Mouse (Mus musculus): ENCODE measurements at regions not wholly inside any gene's neighbourhood (a gene's known extent, or its start where the extent isn't known, plus 50 kb on each side); places are given as distances from the start of the nearest gene placed in this dataset.
"Not testable (repeated sequence)": the region's sequence is repeated elsewhere in the genome, so short reads cannot be mapped to it uniquely, and the experiment has no call there.

DNA sequence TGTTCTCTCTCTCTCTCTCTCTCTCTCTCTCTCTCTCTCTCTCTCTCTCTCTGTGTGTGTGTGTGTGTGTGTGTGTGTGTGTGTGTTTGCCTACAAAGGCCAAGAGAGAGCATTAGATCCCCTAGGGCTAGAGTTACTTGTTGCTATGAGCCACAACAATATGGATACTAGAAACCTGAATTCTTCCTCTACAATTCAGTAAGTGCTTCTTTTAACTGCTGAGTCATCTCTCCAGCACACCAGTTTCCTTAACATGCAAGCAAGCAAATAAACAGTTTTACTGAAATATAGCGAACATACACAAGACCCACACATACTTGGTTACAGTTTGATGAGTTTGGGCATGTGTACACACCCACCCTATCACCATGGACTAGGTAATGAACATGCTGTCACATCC is 486.1 kb upstream of the Gulo start:
- Histone ChIP-seq H3K4me1 (ENCODE audit: control insufficient read depth, insufficient read depth, low read length) (peaks cover 16% of the 10 kb centered on the region), H3K4me3 (ENCODE audit: insufficient read depth, low read length) (no peak overlapping the region), H3K27ac (ENCODE audit: insufficient read depth, low read depth, low read length) (no peak overlapping the region)
- no peak for TF ChIP-seq CTCF (IDR thresholded peaks at IDR 0.05; ENCODE audit: low read depth, low read length)
- no peak for TF ChIP-seq POLR2A (IDR thresholded peaks at IDR 0.05; ENCODE audit: borderline replicate concordance, low read depth, low read length)

DNA sequence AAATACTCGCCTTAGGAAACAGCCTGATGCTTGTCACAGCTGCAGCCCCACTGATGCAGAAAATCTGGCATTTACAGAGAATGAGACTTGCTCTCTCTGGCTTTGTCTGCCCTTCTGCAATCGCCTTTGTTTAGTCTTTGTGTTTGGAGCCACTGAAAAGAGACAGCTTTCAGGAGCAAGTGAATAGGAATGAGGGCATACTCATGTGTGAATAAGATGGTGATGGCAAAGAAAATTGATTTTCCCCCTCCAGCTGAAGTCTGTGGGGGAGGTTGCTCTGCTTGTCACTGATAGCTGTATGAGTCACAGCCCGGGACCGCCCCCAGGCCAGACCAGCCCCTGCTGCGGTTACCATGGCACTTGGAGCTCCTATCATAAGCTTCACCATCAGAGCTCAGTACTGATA is 485.5 kb upstream of the Gulo start:
- H3K4me3 ChIP-seq (ENCODE audit: insufficient read depth, low read length): no peak overlapping the region
- H3K27ac ChIP-seq (ENCODE audit: insufficient read depth, low read depth, low read length): no peak overlapping the region
- TF ChIP-seq POLR2A (IDR thresholded peaks at IDR 0.05; ENCODE audit: borderline replicate concordance, low read depth, low read length) (no peak), CTCF (IDR thresholded peaks at IDR 0.05; ENCODE audit: low read depth, low read length) (no peak)
- peaks cover 16% of the 10 kb centered on the region for H3K4me1 ChIP-seq (ENCODE audit: control insufficient read depth, insufficient read depth, low read length)

DNA sequence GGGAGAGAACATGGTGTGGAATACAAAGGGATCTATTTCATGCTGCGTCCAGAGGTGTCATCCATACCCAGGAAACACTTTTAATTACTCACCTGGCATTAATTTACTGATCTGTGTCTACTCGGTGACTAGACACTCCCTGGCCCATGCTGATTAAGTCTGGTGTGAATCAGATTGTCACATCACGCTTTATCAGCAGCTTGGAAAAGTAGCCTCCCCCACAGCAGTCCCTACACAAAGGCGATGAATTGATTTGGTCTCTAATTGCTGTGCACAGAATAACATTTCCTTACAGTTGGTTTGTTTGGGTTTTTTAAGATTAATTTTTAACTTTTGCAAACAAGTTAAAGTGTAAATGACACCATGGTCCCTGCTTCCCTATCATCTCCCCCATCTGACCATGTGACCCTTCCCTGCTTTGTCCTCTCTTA is 484.7 kb upstream of the Gulo start:
- Histone ChIP-seq H3K4me1 (ENCODE audit: control insufficient read depth, insufficient read depth, low read length) (peaks cover 16% of the 10 kb centered on the region), H3K27ac (ENCODE audit: insufficient read depth, low read depth, low read length) (no peak overlapping the region), H3K4me3 (ENCODE audit: insufficient read depth, low read length) (no peak overlapping the region)
- TF ChIP-seq CTCF (IDR thresholded peaks at IDR 0.05; ENCODE audit: low read depth, low read length): no peak
- no peak for TF ChIP-seq POLR2A (IDR thresholded peaks at IDR 0.05; ENCODE audit: borderline replicate concordance, low read depth, low read length)

GRCm38 (mm10) chr14:66484751-66485150 is 475.7 kb upstream of the Gulo start:
- not testable (repeated sequence) for H3K27ac ChIP-seq (ENCODE audit: insufficient read depth, low read depth, low read length); H3K4me3 ChIP-seq (ENCODE audit: insufficient read depth, low read length); H3K4me1 ChIP-seq (ENCODE audit: control insufficient read depth, insufficient read depth, low read length)

GRCm38 (mm10) chr14:66479181-66479580 is 470.2 kb upstream of the Gulo start:
- H3K4me3 ChIP-seq (ENCODE audit: insufficient read depth, low read length): no peak overlapping the region
- H3K27ac ChIP-seq (ENCODE audit: insufficient read depth, low read depth, low read length): no peak overlapping the region
- H3K4me1 ChIP-seq (ENCODE audit: control insufficient read depth, insufficient read depth, low read length): peaks cover 2% of the 10 kb centered on the region; the same call in 1 of the 2 replicates
- TF ChIP-seq CTCF (IDR thresholded peaks at IDR 0.05; ENCODE audit: low read depth, low read length) (no peak), POLR2A (IDR thresholded peaks at IDR 0.05; ENCODE audit: borderline replicate concordance, low read depth, low read length) (no peak)

DNA sequence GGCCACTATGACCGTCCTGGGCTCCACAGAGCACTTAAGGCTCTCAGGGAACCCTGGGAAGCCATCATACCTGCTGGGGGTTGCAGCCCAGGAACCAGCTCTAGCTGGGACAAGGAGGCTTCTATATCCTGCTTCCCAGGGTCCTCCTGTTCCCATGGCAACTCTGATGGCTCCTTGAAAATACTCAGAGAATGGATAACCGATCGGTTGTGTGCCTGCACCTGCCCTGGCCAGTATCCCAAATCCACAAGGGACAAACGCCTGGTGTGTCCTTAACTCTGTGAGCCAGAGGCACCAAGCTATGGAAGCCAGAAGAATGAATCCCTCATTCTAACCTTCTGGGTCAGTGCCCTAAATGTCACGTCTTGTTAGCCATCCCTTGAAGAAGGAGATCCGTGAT is 469.6 kb upstream of the Gulo start:
- no peak overlapping the region for H3K4me3 ChIP-seq (ENCODE audit: insufficient read depth, low read length)
- no peak overlapping the region for H3K27ac ChIP-seq (ENCODE audit: insufficient read depth, low read depth, low read length)
- H3K4me1 ChIP-seq (ENCODE audit: control insufficient read depth, insufficient read depth, low read length): peaks cover 2% of the 10 kb centered on the region; the same call in 1 of the 2 replicates
- TF ChIP-seq CTCF (IDR thresholded peaks at IDR 0.05; ENCODE audit: low read depth, low read length) (no peak), POLR2A (IDR thresholded peaks at IDR 0.05; ENCODE audit: borderline replicate concordance, low read depth, low read length) (no peak)

DNA sequence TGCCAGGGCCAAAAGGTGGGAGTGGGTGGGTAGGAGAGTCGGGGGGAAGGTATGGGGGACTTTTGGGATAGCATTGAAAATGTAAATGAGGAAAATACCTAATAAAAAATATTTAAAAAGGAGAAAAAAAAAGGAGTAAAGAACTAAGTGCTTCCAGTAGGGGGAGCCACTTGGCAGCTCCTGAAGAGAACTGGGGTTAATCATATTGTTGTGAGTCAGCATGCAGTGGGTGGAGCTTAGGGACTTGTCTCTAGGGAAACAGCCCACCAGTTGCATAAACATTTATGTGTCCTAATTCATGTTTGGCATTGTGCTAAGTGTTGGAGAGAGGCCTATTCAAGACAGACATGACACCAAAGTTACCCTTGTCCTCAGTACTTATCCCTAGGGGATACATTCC is 466.0 kb upstream of the Gulo start:
- H3K4me3 ChIP-seq (ENCODE audit: insufficient read depth, low read length): no peak overlapping the region
- no peak for TF ChIP-seq POLR2A (IDR thresholded peaks at IDR 0.05; ENCODE audit: borderline replicate concordance, low read depth, low read length)
- no peak for TF ChIP-seq CTCF (IDR thresholded peaks at IDR 0.05; ENCODE audit: low read depth, low read length)
- no peak overlapping the region for H3K27ac ChIP-seq (ENCODE audit: insufficient read depth, low read depth, low read length)
- peaks cover 2% of the 10 kb centered on the region; the same call in 1 of the 2 replicates for H3K4me1 ChIP-seq (ENCODE audit: control insufficient read depth, insufficient read depth, low read length)

DNA sequence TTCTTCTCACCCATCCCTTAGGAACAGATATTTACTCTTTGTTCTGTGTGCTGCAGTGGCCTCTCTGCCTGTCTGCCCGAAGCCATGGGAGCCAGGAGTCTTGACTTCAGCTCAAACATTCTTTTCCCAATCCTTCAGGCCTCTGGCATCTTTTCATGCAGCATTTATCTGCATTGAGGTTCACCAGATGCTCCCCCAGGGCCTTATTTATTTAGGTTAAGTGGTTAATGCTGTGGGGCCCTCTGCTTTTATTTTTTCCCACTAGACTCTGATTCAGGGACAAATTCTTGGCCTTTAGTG is 464.2 kb upstream of the Gulo start:
- peaks cover 2% of the 10 kb centered on the region; the same call in 1 of the 2 replicates for H3K4me1 ChIP-seq (ENCODE audit: control insufficient read depth, insufficient read depth, low read length)
- peak overlapping the region; percentile 14 for H3K27ac ChIP-seq (ENCODE audit: insufficient read depth, low read depth, low read length)
- no peak overlapping the region for H3K4me3 ChIP-seq (ENCODE audit: insufficient read depth, low read length)
- TF ChIP-seq CTCF (IDR thresholded peaks at IDR 0.05; ENCODE audit: low read depth, low read length) (no peak), POLR2A (IDR thresholded peaks at IDR 0.05; ENCODE audit: borderline replicate concordance, low read depth, low read length) (no peak)

- no peak overlapping the region for H3K4me3 ChIP-seq (ENCODE audit: insufficient read depth, low read length)
- no peak overlapping the region for H3K27ac ChIP-seq (ENCODE audit: insufficient read depth, low read depth, low read length)
- TF ChIP-seq POLR2A (IDR thresholded peaks at IDR 0.05; ENCODE audit: borderline replicate concordance, low read depth, low read length): no peak
- no peak for TF ChIP-seq CTCF (IDR thresholded peaks at IDR 0.05; ENCODE audit: low read depth, low read length)
- H3K4me1 ChIP-seq (ENCODE audit: control insufficient read depth, insufficient read depth, low read length): peaks cover 2% of the 10 kb centered on the region; the same call in 1 of the 2 replicates
Measured at GRCm38 (mm10) chr14:66472537-66473250, 463.7 kb upstream of the Gulo start.

DNA sequence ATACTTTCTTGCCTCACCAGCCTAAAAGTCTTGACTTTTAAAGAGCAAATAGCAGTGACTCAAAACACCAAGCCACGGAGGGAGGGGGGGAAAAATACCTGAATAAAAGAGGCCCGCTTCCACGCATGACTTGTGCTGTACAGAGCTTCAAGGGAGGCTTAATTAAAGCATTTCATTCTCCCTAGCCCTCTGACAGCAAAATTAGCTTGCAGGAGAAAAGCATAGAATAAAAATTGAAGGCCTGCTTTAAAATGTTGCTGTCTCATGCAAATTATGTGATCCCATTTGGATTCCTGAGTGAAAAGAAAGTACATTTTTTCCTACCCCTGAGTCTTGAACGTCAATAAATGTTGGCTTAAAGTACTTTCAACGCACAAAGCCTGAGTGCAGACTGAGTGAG is 453.1 kb upstream of the Gulo start:
- no peaks in the 10 kb centered on the region for H3K4me1 ChIP-seq (ENCODE audit: control insufficient read depth, insufficient read depth, low read length)
- H3K27ac ChIP-seq (ENCODE audit: insufficient read depth, low read depth, low read length): no peak overlapping the region
- TF ChIP-seq POLR2A (IDR thresholded peaks at IDR 0.05; ENCODE audit: borderline replicate concordance, low read depth, low read length): no peak
- TF ChIP-seq CTCF (IDR thresholded peaks at IDR 0.05; ENCODE audit: low read depth, low read length): no peak
- H3K4me3 ChIP-seq (ENCODE audit: insufficient read depth, low read length): no peak overlapping the region

- H3K27ac ChIP-seq (ENCODE audit: insufficient read depth, low read depth, low read length): no peak overlapping the region
- TF ChIP-seq POLR2A (IDR thresholded peaks at IDR 0.05; ENCODE audit: borderline replicate concordance, low read depth, low read length) (no peak), CTCF (IDR thresholded peaks at IDR 0.05; ENCODE audit: low read depth, low read length) (no peak)
- H3K4me3 ChIP-seq (ENCODE audit: insufficient read depth, low read length): no peak overlapping the region
- H3K4me1 ChIP-seq (ENCODE audit: control insufficient read depth, insufficient read depth, low read length): no peaks in the 10 kb centered on the region
Measured at GRCm38 (mm10) chr14:66460795-66461194, 451.8 kb upstream of the Gulo start.

All from bone marrow macrophage, adult 2 months (primary cell).